Mouse (Mus musculus): ENCODE measurements around the gene Hipk2.

- TF ChIP-seq CTCF (IDR thresholded peaks at IDR 0.05; ENCODE audit: low read depth), result no peak
- no peak for TF ChIP-seq EP300 (optimal IDR thresholded peaks at IDR 0.05)
These were observed 38.2 kb upstream of the Hipk2 start for GRCm38 (mm10) chr6:38914181-38914580.
